Mouse (Mus musculus) adrenal gland, adult (tissue): ENCODE results near the gene Akain1.
A peak's percentile ranks its signal among the peaks of the same experiment; 100 is the strongest.

Source experiments
- DNase-seq, 2 experiments: peaks; one replicate each; pipeline ENCODE4 v3.0.0; 2022 to 2023; ENCODE audit warnings: low spot score in 1 of 2; ENCODE audit not compliant: inconsistent age in 2 of 2

Akain1 gene

DNA sequence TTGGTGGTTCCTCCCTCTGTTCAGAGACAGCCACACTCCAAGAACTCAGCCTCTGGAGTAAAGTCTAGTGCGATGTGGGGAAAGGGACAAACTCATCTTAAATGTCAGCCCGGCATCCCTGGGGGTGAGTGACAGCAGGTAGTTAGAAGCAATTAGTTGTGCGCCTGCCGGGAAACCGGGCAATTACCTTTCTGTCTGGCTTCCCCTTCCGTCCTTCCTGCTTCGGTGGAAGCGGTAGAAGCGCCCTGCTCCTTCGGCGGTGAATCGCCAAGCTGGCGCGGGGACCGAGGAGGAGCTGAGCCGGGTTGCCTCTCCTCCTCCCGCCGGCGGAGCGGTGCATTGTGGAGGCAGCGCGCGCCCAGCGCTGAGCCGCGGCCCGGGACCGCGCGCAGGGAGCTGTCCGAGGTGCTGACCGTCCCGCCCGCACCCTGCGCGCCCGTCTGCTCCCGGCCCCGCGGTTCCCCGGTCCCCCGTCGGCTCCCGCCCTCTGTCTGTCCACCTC, at the start of gene Akain1:
TSS of gene Akain1 (plus strand) at position 337 of the 502 bp plus-strand sequence.
- peak; percentile 80 to 91 for DNase-seq

DNA sequence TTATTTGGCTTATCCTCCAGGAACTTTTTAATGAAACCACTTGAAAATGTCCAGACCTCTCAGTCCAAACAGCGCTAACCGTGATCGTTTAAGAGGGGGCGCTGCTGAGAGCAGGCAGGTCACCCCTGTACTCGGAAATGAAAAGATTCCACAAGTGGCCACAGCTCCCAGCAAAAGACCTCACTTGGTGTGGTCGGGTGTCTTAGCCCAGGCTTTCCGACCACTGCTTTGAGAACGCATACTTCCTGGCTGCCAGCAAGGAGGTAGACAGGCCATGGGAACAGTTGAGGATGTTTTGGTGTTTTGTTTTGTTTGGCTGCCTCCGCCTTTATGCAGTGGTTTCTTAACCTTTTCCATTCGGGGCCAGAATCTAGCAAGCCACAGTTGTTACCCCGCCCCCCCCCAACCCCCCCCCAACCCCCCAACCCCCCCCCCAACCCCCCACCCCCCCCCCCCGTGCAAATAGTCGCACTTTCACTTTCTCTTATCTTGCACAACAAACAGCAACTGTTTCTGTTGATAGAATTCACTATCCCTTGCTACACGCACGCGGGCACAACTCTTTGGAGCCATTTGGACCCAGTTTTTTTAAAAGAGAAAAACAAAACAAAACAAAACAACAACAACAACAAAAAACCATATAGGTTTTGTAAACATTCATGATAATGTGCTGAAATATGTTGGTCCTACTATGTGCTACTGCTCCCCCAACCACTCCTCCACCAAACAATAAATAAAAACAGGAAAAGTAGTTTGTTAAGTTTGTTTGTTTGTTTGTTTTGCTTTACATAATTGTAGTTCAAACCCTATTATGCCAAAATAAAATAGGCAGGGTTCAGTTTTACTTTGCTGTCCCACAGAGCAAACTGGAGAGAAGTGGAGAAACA, 42.7 kb upstream of the Akain1 start:
- peak; percentile 37 to 70 for DNase-seq

DNA sequence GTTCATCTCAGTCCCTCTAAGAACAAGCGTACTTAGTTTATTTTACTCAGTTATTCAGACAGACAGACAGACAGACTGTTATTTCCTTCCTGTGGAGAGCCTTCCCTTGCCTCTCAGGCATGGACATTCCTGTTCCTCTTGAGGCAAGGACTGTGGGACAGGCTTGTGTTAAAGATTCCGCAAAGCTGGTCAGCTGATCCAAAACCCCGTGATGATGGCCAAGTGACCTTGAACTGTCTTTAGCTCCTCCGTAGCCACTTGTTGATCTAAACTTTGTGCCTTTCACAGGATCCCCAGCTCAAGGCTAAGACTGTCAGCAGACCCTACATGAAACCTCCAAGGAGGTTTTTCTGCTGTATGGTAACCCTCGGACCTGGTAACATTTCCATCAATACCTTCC, 42.0 kb upstream of the Akain1 start:
- DNase-seq = peak in 1 of 2 experiments; percentile 41

DNA sequence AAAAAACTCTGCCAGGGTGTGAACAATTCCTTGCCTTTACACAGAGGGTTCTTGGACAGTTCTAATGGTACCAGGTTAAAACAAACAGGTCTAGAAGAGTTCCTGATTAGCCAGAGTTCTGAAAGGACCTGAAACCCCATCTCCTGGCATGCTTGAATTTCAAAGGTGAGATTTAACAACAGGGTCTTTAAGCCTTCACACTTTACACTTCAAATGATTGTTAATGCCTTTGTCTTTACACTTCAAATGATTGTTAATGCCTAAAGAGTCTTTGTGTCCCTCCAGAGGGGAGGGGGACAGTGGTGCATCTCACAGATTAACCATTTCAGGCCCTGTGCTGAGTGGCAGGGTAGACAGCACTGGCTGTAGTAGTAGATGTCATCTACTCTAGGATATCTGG, 41.0 kb upstream of the Akain1 start:
- no peak for DNase-seq

DNA sequence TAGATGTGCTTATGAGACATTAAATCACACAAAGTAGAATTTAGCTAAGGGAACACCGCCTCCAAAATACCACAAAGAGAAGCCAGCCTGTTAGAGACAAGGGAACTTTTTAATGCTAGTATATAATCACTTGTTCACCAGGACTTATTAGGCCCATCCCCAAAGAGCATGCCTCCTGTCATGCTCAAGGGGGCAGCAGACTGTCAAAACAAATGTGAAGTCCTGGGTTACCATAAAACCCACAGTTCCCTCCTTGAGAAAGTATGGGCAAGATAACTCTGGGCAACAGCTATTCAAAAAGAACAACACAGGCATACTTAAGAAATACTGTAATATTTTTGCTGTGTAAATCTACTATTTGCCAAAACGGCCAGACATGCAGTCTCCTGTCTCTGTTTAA, 38.0 kb upstream of the Akain1 start:
- no peak for DNase-seq

DNA sequence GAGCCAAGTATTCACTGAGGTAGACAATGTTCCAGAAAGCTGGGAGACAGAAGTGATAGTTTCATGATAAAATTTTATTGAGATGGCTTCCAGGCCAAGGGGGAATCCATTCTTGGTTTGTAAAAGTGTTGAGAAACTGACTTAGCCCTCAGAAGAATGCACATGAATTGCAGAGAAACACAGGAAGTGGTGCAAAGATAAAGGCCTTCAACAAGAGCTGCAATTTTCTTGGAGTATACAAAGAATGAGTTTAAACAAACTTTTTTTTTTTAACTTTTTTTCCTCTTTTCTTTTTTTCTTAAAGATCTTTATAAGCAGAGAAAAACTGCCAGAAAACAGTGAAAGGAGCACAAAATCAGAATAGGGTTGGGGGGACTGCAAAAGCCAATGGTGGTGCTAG, 23.0 kb upstream of the Akain1 start:
- no peak for DNase-seq

DNA sequence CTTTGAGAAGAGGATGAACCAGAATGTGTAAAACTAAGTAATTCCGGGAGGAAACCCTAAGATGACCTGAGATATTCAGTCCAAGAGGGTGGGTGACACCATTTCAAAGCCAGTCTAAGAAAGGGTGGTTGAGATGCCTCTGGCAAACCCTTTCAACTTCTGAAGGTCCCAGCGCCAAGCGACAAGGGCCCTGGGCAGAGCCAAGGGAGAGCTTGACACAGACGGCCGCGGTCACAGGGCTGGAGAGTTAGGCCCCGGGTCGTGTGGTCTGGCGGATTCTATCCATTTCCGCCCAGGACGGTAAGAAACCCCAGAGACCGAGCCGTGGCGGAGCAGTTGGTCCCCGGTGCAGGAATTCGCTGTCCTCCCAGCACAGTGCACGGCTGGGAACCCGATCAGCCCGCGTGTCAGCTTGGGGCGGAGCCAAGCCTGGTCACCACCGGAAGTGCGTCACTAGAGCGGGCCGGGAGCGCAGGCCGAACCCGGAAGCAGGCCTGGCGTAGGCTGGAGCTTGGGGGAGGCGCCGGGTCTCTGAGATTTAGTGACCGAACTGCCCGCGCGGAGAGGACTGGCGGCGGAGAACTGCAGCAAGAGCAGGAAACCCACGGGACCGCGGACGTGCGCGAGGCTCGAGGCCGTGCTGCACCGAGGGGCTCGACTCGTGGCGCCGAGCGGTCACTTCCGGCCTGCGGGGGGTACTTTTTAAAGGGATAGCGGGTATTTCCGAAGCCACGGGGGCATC, 22.0 kb upstream of the Akain1 start:
- DNase-seq = peak; percentile 96 to 99

DNA sequence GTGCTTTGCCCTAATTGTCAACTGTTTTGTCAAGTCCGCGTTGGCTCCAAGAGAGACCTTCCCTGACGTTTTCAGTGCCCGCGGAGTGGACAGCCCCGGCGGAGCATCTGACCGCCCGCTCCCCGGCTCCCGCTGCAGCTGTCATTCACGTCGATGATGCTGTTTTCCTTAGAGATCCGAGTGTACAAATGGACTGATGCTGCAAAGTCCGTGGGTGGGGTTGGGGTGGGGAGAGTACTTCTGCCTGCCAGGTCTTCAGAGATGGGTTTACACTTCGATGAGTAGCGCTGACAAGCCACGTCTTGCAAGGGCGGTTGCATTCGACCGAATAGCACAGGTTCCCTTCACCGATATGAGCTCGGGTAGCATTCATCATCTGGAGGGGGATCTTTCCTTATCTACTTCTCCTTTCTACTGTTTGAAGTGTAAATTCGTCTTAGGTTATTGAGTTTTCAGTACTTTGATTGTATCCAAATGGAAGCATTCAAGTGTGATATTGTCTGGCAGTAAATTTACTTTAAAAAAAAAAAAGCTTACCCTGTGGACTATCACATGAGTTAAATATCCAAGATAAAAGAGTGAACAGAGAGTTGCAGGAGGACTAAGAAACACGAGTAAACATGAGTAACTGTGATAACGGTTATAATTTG, 21.3 kb upstream of the Akain1 start:
- DNase-seq = no peak

DNA sequence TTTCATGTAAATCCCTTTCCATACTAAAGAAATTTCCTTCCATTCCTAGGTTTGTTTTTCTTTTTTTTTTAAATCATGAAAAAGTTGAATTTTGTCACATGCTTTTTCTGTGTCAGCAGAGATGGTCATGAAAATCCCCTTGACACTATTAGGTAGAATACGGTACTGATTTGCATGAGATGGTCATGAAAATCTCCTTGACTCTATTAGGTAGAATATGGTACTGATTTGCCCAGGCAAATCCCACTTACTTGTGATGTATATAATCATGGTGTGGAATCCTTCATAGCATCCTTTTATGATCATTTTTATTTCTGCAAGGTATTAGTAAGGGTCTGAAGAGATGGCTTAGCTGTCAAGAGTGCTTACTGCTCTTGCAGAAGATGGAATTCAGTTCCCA, 17.5 kb upstream of the Akain1 start:
- DNase-seq = no peak

DNA sequence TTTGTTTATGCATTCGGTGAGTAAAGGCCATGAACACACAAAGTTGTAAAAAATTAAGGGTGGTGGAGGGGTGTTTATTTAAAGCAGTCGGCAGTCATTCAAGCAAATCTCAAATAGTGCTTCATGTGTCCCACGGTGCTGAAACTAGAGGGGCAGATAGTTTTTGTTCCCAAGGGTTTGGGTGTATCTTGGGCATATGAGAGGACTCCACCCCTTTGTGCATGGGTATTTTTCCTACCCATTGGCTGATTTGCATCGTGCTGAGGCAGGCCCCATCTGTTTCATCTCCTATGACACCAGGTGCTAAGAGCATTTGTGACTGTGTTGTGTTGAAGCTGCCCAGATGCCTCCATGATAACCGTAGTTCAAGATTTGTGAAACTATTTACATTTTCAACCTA, 1.3 kb upstream of the Akain1 start:
- no peak for DNase-seq

DNA sequence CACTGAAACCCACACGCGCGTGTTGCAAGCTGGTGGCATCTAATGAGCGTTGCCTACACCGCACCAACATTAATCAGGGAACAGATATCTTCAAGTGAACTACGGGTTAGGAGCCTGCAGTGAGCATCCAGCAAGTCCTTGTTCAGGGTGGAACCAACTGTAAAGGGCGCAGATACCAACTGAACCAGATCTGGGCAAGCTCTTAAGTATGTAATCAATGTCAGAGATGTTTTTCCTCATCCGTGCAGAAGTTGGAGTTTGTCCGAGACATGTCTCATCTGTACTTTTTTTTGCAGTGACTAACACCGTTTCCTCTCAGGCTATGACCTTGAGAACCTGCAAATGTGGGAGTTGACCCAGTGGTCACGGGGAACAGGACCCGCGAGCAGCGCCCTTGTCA, 640 bp upstream of the Akain1 start:
- DNase-seq = no peak

DNA sequence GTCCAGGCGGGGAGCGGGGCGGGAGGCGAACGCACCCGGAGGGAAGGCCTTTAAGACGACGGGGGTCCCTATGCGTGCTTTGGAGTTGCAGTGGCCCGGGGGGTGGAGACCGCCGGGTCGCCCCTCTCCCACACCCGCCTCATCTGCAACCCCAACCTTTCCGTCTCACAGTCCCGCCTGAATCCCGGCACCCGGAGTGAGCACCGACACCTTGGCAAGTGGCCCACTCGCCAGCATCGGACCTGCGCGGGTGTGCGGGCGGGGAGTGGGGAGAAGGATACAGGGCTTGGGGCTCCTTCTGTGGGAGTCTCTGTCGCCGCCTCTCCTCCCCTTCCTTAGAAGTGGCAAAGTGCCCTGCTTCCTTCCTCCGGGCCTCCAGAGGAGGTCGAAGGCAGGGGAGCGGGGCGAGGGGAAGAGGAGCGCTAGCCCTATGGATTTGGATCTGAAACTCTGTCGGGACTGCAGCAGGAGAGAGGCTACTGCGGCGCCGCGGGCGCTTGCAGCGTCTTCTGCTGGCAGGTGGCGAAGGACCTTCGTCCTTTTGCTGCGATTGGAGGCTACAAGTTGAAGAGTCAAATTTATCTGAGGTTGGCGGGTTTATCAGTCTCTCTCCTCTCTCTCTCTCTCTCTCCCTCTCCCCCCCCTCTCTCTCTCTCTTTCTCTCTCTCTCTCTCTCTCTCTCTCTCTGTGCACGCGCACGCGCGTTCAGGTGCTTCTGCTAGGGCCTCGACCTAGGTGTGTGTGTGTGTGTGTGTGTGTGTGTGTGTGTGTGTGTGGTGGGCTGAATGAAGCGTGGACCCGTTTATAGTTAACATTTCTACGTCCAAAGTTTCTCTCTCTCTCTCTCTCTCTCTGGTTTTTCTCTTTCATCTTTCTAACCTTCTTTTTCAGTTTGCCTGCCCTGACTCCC, 700 bp downstream of the Akain1 start:
- no peak for DNase-seq

DNA sequence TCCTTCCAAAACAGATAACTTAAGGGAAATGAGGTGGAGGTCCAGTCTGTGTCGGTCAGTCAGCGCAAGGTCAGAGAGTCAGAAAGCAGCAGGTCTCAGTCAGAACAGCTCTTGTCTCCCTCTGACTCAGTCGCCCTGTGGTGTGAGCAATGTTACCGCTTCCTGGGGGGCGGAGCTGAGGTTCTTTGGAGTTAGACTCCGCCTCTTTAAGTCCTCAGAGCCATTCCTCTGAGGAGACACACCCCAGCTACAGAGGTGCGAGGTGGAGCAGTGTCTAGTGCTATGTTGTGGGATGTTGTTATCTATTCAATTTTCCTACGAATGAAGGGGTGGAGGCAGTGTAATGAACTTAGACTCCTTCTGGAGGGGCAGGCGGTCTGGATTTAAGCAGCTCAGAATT, 1.9 kb downstream of the Akain1 start:
- DNase-seq = no peak

DNA sequence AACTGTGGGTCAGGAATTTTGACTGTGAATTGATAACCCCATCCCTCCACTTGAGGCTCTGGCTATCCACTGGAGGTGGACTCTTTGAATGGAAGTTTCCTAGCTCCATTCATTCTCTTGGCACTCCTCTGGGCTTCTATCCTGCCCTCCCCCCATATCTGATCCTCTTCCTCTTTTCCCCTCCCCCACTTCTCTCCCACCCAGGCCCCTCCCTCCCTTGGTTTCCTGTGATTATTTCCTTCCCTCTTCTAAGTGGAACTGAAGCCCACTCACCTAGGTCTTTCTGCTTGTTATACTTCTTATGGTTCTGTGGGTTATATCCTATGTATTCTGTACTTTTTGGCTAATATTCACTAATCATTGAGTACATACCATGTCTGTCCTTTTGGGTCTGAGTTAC, 9.6 kb downstream of the Akain1 start:
- no peak for DNase-seq

DNA sequence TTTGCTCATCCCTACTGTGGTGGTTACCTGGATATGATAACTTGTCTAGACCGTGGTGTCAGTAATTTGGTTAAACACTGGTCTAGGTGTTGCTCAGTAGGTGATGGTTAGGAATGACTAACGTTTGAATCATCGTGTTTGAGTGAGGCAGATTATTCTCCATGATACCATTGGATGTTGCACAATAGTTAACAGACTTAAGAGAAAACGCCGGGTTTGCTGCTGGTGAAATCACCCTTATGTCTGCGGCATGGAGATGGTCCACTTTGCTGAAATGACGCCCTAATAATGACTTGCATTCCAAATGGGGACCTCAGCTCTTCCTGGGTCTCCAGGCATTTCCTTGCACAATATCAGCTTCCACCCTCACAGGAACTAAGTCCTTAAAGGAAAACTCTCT, 22.6 kb downstream of the Akain1 start:
- no peak for DNase-seq

DNA sequence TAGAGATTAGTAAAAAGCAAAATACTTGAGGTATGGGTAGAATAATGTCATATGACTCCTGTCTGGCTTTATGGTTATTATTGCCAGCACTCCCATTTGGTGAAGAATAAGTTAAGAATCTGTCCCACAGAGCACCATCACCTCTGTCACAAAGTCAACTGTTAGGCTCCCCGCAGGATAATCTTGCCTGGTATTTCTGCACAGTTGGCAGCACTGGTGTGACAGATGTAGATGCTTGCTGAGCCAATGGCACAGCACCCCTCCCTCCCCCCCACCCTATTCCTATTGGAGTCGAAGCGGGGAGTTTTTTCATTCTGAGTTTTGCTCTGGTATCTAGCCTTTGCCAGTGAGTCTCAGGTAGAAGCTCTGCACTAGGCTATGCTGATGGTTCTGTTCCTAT, 23.9 kb downstream of the Akain1 start:
- no peak for DNase-seq

DNA sequence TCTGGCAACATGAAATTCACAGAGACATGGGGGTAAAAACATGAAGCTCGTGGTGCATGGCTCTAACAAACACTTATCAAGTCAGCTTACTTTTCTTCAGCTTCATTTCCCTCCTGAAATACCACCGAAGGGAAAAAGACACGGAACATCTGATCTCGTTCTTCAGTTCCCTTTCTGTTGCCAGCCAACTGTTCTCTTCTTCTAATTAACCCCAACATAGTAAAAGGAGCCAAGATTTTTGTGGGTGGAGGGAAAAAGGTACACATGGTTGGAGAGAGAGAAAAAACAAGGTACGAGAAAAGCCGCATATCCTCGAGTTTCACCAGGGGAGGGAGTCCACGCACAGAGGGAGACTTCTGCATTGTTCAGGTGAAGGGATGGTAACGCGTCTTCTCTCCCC, 32.0 kb downstream of the Akain1 start:
- no peak for DNase-seq

DNA sequence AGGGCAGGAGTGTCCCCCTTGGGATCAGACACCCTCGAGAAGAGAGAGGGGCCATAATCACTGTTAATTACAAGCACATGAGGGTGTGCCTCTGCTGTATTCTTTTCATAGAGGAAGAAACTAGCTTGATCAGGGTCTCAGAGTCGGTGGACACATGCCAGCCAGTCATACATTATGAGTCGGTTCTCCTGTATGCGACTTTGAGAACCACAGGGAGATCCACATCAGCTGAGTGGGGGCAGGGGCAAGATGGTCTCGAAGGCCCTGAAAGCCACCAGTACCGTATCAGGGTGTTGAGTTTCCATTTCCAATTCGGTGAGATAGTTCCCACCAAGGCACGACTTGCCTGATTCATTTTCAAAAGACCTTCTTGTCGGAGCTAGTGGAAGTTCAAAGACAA, 33.3 kb downstream of the Akain1 start:
- DNase-seq = no peak

DNA sequence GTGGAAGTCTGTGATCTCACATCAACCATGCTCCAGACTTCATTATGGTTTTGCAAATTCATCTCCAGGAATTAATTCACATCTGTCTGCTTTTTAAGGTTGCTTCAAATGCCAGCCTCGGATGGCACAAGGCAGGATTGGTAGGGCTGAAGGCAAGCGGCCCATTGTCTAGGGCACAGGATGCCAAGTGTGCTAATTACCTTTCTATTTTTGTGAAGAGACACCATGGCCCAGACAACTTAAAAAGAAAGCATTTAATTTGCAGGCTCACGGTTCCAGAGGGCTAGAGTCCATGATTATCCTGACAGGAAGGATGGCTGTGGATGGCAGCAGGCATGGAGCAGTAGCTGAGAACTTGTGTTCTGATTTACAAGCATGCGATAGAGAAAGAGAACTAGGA, 35.0 kb downstream of the Akain1 start:
- no peak for DNase-seq

DNA sequence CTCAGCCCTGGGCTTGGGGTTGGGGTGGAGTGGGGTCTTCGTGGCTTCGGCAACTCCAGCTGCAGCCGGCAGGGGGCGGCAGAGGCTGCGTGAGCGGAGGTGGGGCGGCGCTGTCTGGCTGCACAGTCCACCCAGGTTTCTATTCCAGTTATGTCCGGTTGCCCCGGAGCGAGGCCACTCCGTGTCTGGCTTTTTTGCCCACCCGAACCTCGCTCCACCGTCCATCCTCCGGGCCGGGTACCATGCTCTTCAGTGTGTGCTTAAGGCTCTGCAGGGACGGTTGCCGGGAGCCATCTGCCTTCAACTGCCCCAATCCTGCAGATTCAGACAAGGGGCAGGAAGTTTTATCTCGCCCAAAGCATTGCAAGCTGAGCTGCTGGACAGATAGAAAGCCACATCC, 36.3 kb downstream of the Akain1 start:
- peak; percentile 57 to 86 for DNase-seq

DNA sequence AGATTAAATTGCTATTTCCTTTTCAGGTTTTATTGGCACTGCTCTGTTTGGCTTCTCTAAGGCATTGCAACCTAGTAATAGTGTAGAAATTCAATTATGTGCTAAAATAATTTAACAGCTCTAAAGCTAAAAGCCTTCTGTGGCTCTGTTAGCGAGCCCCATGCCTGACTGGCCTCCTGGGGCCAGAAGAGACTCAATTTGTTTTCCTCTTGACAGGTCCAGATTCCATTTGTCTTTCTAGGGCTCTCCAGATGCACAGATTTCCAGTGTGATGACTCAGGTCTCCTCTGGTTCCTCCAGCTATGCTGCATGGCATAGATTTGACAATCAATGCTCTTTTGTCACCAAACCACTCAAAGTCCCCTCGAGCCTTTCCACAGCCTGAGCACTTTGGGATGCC, 38.4 kb downstream of the Akain1 start:
- peak; percentile 8 to 34 for DNase-seq
